Mouse (Mus musculus) A20 (cell line): ENCODE measurements around the gene Ms4a6d.
"Not testable (repeated sequence)": the region's sequence is repeated elsewhere in the genome, so short reads cannot be mapped to it uniquely, and the experiment has no call there.

Source experiments
- DNase-seq: peaks from one replicate; pipeline ENCODE4 v3.0.0-alpha.2; 2011; ENCODE audit warnings: low read depth, low spot score

Gene Ms4a6d

DNA sequence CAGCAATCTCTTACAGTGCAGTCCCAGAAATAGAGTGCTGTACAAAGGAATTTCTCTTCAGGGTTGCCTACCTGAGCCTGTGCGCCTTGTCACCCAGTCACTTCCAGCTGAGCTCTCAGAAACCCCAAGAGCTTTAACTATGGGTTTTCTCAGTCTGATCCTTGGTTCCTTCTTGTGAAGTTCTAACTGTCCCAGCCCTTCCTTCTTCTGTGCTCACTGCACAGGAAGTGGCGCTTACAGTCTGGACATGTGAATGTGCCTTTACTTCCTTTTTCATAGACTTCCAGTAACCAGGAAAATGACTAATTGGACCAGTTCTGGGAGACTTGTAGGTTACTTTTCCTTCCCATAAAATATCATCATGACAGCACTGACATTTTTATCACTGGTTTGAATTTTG, at the start of gene Ms4a6d:
Gene Ms4a6d (minus strand): TSS at position 247 of the 400 bp plus-strand sequence.
- no peak for DNase-seq

DNA sequence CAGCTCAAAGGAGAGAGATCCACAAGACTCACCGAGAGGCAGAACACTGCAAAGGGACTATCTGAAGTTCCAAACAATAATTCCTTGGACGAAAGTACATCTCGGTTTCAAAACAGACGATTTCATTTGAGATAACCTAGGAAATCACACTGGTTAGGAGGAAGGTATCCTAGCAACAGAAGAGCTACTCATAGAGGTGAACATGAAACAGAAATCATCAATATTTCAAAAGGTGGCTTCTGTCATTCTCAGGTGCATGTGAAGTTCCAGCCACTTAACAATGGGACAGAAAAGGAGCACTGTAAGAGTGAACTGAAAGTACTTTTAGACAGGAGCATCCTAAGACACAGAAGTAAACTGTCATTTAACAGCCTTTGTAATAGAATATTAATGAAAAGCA, 44.9 kb upstream of the Ms4a6d start:
- DNase-seq, result no peak

DNA sequence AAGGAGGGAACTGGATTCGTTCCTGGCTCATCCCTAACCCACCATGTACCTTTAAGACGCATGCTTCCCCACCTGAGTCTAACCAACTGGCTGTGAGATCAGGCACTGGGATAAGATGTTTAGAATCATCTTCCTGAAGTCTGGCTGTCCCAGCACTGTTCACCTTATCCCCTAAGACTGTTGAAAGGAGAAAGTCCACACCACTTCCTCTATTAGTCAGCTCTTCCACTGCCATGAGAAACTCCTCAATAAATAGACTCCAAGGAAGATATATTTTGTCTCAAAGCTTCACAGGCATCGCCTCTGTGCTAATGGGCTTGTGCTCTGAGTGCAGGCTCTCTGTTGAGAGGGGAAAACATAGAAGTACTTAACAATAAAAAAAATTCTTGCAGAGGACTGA, 41.5 kb upstream of the Ms4a6d start:
- no peak for DNase-seq

DNA sequence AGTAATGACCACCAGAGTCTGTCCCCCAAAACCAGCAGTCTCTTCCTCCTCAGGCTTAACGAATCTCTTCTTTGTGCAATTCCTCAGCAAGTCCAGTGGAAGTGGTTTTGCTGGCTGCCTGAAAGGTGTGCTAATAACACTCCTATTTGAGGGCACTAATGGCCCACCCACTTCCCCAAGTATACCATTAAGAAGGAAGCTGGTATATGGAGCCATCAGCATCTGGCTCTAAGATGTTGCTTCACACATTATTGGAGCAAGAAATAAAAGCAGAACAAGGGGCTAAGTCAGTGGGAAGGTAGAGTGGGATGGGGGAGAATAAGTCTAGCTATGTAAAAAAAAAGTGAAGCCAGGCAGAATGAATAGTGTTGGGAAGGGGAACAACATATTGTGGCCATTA, 36.1 kb upstream of the Ms4a6d start, which contains the start of gene Ms4a3:
Gene Ms4a3 (minus strand): TSS at position 120 of the 400 bp plus-strand sequence.
- DNase-seq, result no peak

DNA sequence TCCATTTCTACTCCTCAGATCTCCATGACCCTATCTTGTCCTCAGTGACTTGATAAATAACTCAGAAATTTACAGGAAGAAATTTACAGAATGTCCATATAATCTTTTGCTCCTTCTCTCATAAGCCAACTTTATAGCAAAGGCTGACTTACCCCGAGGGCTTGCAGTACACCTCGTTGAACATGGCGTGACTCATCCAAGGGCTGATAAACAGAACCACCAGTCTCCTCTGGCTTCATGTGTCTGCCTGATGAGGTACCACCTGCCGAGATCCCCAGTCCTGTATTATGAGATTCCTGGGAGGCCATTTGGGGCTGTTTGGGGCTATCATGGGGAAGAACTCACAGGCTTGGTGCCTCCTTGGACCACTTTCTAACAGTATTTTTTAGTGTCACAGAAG, 34.4 kb upstream of the Ms4a6d start:
- no peak for DNase-seq

DNA sequence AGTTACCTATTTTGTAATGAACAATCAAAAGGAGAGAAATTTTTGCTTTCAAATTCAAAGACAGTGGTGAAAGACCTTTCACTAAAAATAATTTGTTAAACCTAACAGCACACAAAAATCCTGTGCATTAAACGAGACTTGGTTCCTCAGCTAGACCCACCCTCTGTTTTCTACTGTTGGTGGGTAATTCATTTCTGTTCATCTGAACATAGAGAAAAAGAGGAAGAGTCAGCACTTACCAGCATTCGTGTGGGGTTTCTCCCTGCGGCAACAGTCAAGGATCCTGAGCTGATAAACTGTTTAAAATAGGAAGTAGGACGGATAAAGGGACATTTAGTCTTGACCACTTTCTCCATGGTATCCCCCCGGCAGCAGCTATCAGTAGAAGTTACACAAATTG, 30.9 kb upstream of the Ms4a6d start:
- DNase-seq, result no peak

DNA sequence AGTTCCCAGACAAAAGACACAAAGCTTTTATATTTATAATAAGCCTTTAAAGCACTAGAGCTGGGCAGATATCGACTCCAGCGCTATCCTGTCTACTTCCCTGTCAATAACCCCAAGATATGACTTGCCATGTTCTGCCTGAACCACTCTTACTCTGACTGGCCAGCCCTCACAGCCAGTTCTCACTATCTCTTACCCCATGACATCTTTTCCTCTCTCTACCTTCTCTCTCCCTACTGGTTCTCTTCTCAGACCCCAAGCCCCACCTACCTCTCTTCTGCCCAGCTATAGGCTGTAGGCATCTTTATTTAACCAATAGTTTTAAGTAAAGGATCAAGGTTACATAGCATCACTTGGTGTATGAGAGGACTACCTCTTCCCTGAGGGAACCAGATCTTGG, 29.7 kb upstream of the Ms4a6d start:
- DNase-seq, result no peak

DNA sequence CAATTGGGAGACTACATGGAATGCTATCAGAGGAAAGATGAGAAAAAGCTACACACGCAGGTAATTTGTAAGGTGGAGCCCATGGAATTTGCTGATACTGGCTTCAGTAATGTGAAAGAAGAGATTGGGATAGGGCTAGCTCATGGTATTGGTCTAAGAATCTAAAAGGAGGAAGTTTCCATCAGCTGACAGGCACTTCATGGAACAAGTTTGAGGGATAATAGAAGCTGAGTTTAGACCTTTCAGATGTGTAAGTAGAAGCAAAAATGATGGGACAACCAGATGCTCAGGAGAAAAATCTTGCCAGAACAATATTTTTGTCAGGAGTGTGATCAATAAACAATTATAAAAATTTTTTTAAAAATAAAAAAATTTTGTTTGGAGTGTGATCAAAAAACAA, 29.1 kb upstream of the Ms4a6d start:
- no peak for DNase-seq

DNA sequence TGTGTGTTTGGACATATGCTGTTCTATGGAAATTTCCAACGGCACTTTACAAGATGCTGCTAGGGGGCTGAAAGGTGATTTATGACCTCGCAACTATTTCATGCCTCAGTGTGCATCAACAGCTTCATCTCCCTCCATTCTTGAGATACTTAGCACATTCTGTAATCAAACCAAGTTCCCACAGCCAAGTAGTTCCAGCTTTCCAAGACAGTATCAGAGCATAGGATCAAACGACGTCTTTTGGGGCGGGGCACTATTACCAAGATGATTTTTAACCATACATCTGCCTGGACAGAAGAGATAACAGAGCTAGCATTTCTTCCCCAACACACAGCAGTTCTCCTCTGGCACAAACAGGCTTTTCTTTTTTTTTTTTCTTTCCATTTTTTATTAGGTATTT, 20.6 kb upstream of the Ms4a6d start:
- no peak for DNase-seq

DNA sequence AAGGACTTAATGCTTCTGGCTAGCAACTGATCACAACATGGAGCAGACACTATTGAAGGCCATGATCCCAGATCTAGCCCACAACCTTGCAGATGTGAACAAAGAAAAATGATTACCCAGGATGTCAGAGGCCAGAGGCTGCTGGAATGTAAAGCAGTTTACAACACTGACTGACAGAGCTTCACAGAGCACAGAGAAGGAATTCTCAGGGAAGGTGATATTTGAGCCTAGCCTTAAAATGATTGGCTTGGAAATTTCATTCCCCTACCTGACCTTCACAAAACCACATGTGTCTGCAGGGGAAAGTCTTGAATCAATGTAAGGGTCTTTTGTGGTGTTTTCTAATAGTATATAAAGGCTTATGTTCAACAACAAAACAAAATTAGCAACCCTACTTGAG, 20.2 kb upstream of the Ms4a6d start:
- DNase-seq, result no peak

DNA sequence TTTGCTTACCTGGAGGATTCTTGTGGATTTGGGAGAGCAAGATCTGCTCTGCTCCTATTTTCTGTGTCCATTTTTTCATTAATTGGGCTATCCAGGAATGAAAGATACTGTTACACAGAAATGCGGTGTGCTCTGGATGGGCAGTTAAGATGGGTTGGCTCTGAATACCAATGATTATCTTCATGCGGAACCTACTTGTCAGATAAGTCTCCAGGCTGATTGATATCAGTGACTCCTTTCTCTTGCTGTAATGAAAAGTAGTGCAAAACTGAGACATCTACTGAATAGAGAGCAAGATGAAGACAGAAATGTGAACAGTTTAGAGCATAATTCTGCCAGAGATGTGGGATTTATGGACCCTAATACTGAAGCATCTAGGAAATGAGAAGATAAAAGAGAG, 18.9 kb upstream of the Ms4a6d start, which contains the start of gene Ms4a2:
Gene Ms4a2 (minus strand): TSS at position 169 of the 400 bp plus-strand sequence.
- no peak for DNase-seq

DNA sequence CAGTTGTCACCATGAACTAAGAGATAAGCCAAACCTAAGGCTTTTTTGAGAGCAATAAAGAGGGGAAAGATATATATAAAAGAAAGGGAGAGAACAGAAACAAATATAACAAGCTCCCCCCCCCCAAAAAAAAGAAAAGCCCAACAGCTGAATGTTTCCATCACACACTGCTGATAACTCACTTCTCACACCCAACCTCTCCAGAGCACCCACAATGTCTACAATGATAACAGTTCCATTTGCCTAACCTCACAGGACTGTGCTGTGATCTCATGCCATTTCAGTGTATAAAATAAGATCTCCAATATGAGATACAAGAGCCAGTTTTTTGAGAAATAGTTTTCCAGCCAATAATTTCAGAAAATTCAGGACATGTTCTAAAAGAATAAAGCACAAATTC, 13.3 kb upstream of the Ms4a6d start:
- no peak for DNase-seq

DNA sequence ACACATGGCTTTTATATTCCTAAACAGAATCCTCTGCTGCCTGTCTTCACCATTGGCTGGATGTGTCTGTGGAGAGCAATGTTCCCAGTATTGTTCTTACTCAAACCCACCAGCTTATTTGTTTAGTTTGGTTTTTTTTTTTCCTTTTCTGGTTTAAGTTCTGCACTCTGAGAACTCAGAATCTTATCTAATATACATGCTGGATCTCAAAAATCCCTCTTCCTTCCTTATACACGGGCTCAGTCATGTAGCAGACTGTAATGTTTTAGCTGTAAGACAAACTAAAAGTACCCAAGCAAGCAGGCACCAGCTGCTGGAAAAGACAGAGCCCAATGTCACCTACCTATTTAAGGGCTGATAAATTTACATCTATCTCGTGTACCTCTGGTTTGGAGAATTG, 10.2 kb upstream of the Ms4a6d start:
- no peak for DNase-seq

DNA sequence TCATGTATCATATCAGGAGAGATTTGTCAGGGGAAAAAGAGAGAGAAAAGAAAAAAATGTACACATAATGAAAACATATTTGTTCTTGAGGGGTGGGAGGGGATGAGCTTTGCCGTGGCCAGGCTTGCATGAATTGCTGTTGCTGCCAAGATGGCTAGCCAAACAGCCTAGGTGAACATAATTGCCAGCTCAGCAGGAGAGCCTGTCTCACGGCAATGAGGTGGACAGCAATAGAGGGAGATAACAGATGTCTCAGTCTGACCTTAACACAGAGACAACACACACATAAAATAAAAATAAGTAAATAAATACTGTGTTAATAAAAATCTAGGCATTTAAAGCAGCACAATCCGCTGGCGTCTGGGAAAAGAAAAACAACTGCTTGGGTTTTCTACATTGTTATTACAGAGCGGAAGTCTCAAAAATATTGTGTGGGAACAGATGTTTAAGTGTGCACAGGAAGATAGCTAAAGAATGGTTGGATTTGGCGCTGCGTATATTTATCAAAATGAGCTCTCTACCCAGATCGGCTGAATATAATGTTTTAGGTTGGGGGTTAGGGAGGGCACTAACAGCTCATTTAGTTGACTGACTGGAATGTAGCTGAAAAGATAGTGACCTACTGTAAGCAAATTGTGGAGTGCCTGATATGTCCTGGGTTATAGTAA, 9.3 kb upstream of the Ms4a6d start:
- DNase-seq, result no peak

DNA sequence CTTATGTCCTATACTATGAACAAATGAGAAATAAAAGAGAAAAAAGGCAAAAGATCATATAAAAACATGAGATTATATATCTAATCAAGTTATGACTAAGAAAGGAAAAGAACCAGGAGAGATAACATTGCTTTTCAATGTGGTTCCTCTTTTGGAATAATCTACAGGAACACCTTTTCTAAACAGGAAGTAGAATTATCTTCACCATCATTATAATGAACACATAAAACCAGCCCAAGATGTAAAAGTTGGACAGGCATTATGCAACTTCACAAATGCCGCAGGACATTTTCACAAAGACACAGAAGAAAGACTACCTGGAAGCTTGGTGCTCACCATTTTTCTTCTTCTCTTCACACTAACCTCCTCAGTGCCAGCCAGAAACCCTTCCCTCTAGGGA, 8.4 kb upstream of the Ms4a6d start:
- DNase-seq, result no peak

DNA sequence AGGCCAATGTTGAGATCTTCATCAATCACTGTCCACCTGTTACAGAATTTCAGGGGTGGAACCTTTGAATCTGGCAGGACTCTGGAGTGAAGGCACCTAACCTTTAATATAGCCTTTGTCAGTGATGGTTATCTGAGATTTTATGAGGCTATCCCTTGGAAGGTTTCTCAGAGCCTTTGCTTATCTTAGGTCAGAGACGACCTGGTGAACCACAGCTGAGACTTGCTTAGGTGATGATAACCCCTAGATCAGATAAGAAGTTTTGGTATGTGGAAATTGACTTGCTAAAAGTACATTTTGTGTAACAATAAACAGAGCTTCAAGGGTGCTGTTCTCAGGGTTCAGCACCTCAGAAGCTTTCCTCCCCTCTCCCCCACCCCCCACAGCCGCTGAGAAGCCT, 7.6 kb upstream of the Ms4a6d start:
- no peak for DNase-seq

DNA sequence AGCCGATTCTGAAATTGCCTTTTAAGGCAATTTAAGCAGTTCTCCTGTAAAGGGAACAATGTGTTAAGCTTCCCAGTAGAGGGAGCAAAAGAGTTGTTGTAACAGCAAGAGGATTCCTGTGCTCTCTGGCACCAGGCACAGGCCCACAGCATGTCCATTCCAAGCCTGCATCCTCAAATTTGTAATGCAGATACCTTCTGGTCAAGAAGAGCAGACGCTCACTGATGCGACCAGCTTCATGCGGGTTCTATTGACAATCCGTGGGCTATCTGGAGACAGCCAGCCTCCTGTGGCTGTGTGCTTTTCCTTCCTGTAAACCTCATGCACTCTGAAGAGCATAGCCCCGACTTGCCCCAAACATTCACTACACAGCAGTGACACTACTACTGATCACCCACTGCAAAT, 6.9 kb upstream of the Ms4a6d start:
- peak; percentile 17 for DNase-seq

DNA sequence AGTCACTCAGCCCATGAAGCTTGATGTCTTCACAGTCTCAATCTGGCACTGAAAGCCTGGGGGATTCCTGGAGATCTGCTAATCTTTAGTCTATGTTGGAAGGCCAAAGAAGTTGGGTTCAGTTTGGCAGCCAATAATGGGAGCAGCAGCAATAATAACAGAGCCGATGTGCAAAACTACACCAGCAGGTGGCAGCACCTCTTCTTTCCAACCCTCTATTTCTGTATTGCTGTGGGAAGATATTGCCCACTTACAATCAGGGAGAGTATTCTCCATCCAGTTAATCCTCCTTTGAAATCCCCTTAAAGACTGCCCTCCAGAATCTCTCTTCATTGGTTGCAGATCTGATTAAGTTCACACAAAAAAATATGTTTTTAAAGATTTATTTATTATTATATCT, 3.5 kb upstream of the Ms4a6d start:
- DNase-seq, result peak; percentile 65

DNA sequence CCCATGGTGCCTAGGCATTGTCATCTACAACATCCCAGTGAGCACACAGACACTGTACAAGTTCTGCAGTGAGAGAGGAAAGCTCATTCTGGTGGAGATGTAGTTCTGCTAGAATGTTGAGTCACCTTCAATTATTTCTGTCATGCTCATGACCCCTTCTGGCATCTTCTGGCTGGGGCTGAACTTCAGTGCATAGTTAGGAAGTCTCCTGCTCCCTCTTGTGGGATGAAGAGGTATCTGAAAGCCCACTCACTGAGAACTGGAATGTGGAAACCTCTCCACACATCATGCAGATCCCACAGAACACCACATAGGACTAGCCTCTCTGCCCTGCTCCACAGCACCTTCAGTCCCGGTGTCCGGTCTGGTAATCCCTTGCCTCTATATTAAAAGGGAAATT, 2.6 kb downstream of the Ms4a6d start:
- peak; percentile 54 for DNase-seq

DNA sequence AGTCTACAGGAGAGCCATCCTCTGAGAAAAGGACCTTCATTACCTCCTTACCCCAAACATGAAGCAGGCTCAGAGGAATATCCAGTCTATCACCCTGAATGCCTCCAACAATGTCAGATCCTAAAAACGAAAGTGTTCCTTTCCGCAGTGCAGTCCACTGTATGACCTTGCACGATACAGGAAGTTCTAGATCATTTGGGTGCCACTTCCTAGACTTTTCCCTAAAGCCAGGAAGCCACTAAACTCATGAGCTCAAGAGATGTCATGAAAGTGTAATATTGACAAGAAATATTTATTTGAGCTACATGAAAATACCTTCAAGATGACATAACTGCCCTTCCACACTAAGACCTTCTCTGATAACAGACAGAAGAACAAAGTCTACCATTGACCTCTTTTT, 3.3 kb downstream of the Ms4a6d start:
- no peak for DNase-seq

DNA sequence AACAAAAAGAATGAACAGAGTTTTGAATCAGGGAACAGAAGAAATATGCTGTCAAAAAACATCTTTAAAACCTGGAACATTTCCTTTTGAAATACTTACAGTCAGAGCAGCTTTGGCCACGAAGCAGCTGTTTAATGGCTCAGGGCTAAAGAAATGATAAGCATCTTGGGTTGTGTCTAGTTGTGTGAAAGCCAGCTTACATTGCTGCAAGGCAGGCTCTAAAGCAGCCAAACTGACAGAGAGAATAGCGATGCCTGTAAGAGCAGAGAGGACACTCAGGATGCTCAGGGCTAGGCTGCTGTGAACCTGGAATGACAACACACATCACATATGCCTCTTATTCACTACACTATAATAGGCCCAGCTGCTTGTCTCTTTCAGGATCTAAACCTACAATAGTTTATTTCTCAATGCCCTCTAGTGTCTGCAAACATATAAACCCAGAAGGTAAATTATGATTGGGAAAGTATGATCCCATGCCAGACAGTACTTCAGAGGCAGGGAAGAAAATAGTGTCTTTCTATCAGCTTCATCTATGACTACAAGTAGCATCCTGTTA, 14.7 kb downstream of the Ms4a6d start:
- DNase-seq, result no peak

DNA sequence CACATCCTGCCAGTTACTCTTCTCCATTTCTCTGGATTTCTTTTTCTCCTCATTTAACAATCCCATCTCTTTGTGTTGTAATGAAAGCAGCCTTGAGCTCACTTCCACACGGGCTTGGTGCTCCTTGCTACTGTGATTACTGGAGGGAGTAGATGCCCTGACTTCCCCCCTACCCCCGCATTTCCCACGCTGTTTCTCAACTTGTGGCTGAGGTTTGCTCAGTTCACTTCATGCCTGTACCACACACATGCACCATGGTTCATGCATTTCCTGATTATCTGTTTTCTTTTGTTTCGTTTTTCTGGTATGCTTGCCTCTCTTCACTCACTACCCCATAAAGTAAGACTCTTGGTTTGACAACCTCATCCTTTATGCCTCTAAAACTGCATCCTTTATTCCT, 15.4 kb downstream of the Ms4a6d start:
- no peak for DNase-seq

DNA sequence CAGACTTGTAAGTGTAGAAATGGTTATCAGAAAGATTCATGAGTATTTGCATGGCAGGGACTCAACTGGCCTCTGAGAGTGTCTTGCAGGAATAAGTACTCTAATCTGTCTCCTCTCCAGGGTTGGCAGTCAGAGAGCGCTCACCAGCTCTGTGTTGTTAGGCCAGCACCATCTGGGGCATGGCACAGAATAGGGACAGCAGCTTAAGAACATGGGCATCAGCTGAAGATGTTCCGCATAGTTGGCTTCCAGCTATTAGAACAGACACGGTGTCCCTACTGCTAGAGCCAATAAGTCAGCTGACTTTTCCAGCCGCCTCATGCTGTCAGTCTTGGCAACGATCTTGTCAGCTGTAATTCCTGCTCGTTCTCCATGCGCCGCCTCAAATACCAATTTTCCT, 29.7 kb downstream of the Ms4a6d start:
- DNase-seq, result no peak

DNA sequence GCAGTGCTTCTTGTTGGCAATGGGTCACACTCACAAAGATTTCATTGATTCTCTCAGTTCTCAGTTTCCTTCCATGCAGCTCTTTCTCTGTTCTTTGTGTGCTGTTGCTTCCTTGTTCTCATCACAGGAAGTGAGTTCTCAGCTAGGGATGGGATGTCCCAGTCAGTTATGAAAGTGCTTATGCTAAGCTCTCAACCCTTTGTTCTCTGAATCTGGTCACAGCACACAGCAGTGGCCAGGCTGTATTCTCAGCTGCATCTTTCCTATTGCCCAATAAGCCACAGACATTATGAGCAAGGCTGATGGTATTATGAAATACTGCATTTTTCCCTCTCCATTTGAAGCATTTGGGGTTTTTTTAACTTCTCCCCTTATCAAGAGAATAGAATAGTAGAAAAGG, 45.1 kb downstream of the Ms4a6d start:
- not testable (repeated sequence) for DNase-seq
